13 mouse cellular contexts compared by ENCODE assay signal in genomic region chr5:107296512-107297322, GRCm38 (mm10). TPM values are rescaled to one million over a fixed set of nuclear protein-coding genes. Genes with fewer than 3 reads are reported as not detected.
A peak's percentile ranks its signal among the peaks of the same experiment; 100 is the strongest.
DNase-seq lines count a peak whose midpoint lies in the region; ATAC-seq and TF ChIP-seq lines count a peak whose summit lies in the region.
"Had no signal": no experiment of that assay in that cellular context is flagged by ENCODE, and none has a peak within 500 bp of the region (broad histone marks: within the 10 kb centered on the region; RNA-seq: fewer than 3 reads in every experiment).

No protein-coding gene starts in this region.

- TF ChIP-seq POLR2A in heart, adult 2 months (IDR thresholded peaks at IDR 0.05; ENCODE audit: insufficient read depth, low read depth, low read length), result no peak

- 0 out of 2 replicates have a peak overlapping the region, but pooled peaks have one; percentile 9 for H3K4me3 ChIP-seq in embryonic facial prominence, embryonic 15.5 days (replicated peaks)
- no peak overlapping the region for H3K4me3 ChIP-seq in limb, embryonic 11.5 days (ENCODE audit: low read depth, low read length)
- no peak overlapping the region for H3K4me3 ChIP-seq in heart, adult 2 months
- H3K4me3 ChIP-seq: neural tube, embryonic 15.5 days had no signal

- TF ChIP-seq EP300 in heart, adult 2 months (IDR thresholded peaks at IDR 0.05; ENCODE audit: insufficient read depth, low read depth, low read length), result no peak

- ATAC-seq in embryonic facial prominence, embryonic 15.5 days (ENCODE audit: insufficient number of reproducible peaks, low FRiP score, low TSS enrichment, low read depth), result no peak
- peak; percentile 31; the same call in 1 of the 2 replicates for ATAC-seq in limb, embryonic 11.5 days (ENCODE audit: insufficient number of reproducible peaks, low FRiP score, low TSS enrichment, low read depth)

- H3K27me3 ChIP-seq in embryonic facial prominence, embryonic 15.5 days, result no peaks in the 10 kb centered on the region
- H3K27me3 ChIP-seq in limb, embryonic 11.5 days (ENCODE audit: control insufficient read depth, insufficient read depth, low read length), result no peaks in the 10 kb centered on the region
- H3K27me3 ChIP-seq in heart, adult 2 months (ENCODE audit: control insufficient read depth, insufficient read depth, low read length), result no peaks in the 10 kb centered on the region
- H3K27me3 ChIP-seq: CH12.LX had no signal

- DNase-seq in left cerebral cortex, postnatal 4 days, result peak; percentile 60
- DNase-seq in left cerebral cortex, postnatal 25 days (ENCODE audit: low spot score in 2 of 2), result no peak
- peak; percentile 83 for DNase-seq in cerebellum, adult 11-12 months
- peak; percentile 76 for DNase-seq in limb, embryonic 11.5 days (ENCODE audit: low spot score)
- no peak for DNase-seq in thymus, adult 18-20 months
- DNase-seq in left cerebral cortex, adult 11 months (ENCODE audit: low spot score), result no peak
- DNase-seq in heart, adult 2 months, result no peak
- DNase-seq: gastrocnemius, postnatal 36 days; spleen, adult 18-20 months had no signal

- no peak for TF ChIP-seq CTCF in heart, adult 2 months (IDR thresholded peaks at IDR 0.05)

- no peaks in the 10 kb centered on the region for H3K79me2 ChIP-seq in heart, adult 2 months (replicated peaks; ENCODE audit: control insufficient read depth, insufficient read depth, low read length)

- H3K27ac ChIP-seq in embryonic facial prominence, embryonic 15.5 days (replicated peaks), result peak overlapping the region; percentile 70
- peak overlapping the region; percentile 64; the same call in 1 of the 2 replicates for H3K27ac ChIP-seq in limb, embryonic 11.5 days (replicated peaks; ENCODE audit: low read depth, low read length)
- H3K27ac ChIP-seq in heart, adult 2 months, result no peak overlapping the region
- H3K27ac ChIP-seq: hindbrain, embryonic 14.5 days; neural tube, embryonic 15.5 days had no signal

- peak overlapping the region; percentile 35 for H3K4me2 ChIP-seq in embryonic facial prominence, embryonic 15.5 days (replicated peaks)
- H3K4me2 ChIP-seq in limb, embryonic 11.5 days (ENCODE audit: low read depth, severe bottlenecking), result peak overlapping the region; percentile 20; the same call in 1 of the 2 replicates
- H3K4me2 ChIP-seq: hindbrain, embryonic 14.5 days; neural tube, embryonic 15.5 days had no signal

- peaks cover 23% of the 10 kb centered on the region for H3K4me1 ChIP-seq in embryonic facial prominence, embryonic 15.5 days
- peaks cover 17% of the 10 kb centered on the region for H3K4me1 ChIP-seq in limb, embryonic 11.5 days (ENCODE audit: control insufficient read depth, insufficient read depth, low read length)
- no peaks in the 10 kb centered on the region for H3K4me1 ChIP-seq in heart, adult 2 months (ENCODE audit: control insufficient read depth, insufficient read depth, low read length)

- no peaks in the 10 kb centered on the region for H3K9me3 ChIP-seq in embryonic facial prominence, embryonic 15.5 days (replicated peaks)
- H3K9me3 ChIP-seq in limb, embryonic 11.5 days (ENCODE audit: control insufficient read depth, low read length), result no peaks in the 10 kb centered on the region
- H3K9me3 ChIP-seq: neural tube, embryonic 15.5 days had no signal

- intact Hi-C loops in left cerebral cortex, postnatal 4 days (cut with DNase I), result no loop called here
- intact Hi-C loops in left cerebral cortex, postnatal 25 days (cut with DNase I), result no loop called here
- intact Hi-C loops in heart, adult 2 months (cut with DNase I), result no loop called here

- H3K9ac ChIP-seq in embryonic facial prominence, embryonic 15.5 days, result no peak overlapping the region
- H3K9ac ChIP-seq in limb, embryonic 11.5 days (ENCODE audit: low read length), result no peak overlapping the region
- H3K9ac ChIP-seq in heart, adult 2 months (ENCODE audit: low read depth, low read length), result no peak overlapping the region
- H3K9ac ChIP-seq: hindbrain, embryonic 14.5 days; neural tube, embryonic 15.5 days had no signal

- 18% methylated on average over 9 of the region's 9 CpGs for WGBS in embryonic facial prominence, embryonic 15.5 days
- WGBS in limb, embryonic 11.5 days, result 18% methylated on average over 9 of the region's 9 CpGs
- WGBS in heart, adult 2 months, result 60% methylated on average over 9 of the region's 9 CpGs

- H3K36me3 ChIP-seq in embryonic facial prominence, embryonic 15.5 days, result no peaks in the 10 kb centered on the region
- no peaks in the 10 kb centered on the region for H3K36me3 ChIP-seq in limb, embryonic 11.5 days (ENCODE audit: control insufficient read depth, insufficient read depth, low read length)
- no peaks in the 10 kb centered on the region for H3K36me3 ChIP-seq in heart, adult 2 months (ENCODE audit: control insufficient read depth, insufficient read depth, low read length)
- H3K36me3 ChIP-seq: neural tube, embryonic 15.5 days had no signal

RNA-seq across cellular contexts. Expression of gene Tgfbr3, which starts 7.3 kb away (rescaled TPM):
- total RNA-seq in left cerebral cortex, postnatal 4 days (2021), result 1 to 10 TPM; 6.7 to 8.7 TPM
- 1 to 10 TPM; 7.8 to 9.9 TPM for total RNA-seq in left cerebral cortex, postnatal 25 days (2021)
- polyA plus RNA-seq in embryonic facial prominence, embryonic 15.5 days (2015; fragmentation: Nextera tagmentation; extraction: Ambion mirVana), result 37.3 and 38.7 TPM in 2 replicates
- polyA plus RNA-seq in limb, embryonic 11.5 days (2014; fragmentation: Nextera tagmentation; extraction: Ambion mirVana), result 11.2 and 12.4 TPM in 2 replicates
- total RNA-seq in heart, adult 2 months (2021), result 10 to 100 TPM; 41.2 to 47.6 TPM
- 27.2 and 32.6 TPM in 2 replicates for polyA plus RNA-seq in heart, adult 2 months (2012; rRNA removed)

RNA-seq across cellular contexts. Expression of gene Brdt, which starts 34.2 kb away (rescaled TPM):
- 10 to 100 TPM; 11.0 to 12.8 TPM for total RNA-seq in left cerebral cortex, postnatal 4 days (2021)
- 10 to 100 TPM; 14.0 to 15.1 TPM for total RNA-seq in left cerebral cortex, postnatal 25 days (2021)
- 5.6 and 6.4 TPM in 2 replicates for polyA plus RNA-seq in embryonic facial prominence, embryonic 15.5 days (2015; fragmentation: Nextera tagmentation; extraction: Ambion mirVana)
- polyA plus RNA-seq in limb, embryonic 11.5 days (2014; fragmentation: Nextera tagmentation; extraction: Ambion mirVana), result 1.5 and 2.0 TPM in 2 replicates
- under 1 TPM; 0.30 to 0.47 TPM for total RNA-seq in heart, adult 2 months (2021)
- polyA plus RNA-seq in heart, adult 2 months (2012; rRNA removed), result 0.18 and 0.38 TPM in 2 replicates

Comparison
In these comparisons a context has a peak if more than half of its experiments do, and no peak if none do; other contexts are left out.
1. DNase-seq: peak in left cerebral cortex, postnatal 4 days (single experiment), cerebellum, adult 11-12 months (single experiment) and limb, embryonic 11.5 days (single experiment); none in left cerebral cortex, postnatal 25 days (0 of 2), thymus, adult 18-20 months (0 of 2), left cerebral cortex, adult 11 months (single experiment) and heart, adult 2 months (0 of 2).
2. RNA of gene Brdt, which starts 34.2 kb away (total RNA-seq): 14.0 to 15.1 TPM in left cerebral cortex, postnatal 25 days and 11.0 to 12.8 TPM in left cerebral cortex, postnatal 4 days; 0.30 to 0.47 TPM in heart, adult 2 months; every median in the first group is over 4 times any median in the second.